Mouse (Mus musculus): ENCODE results near the gene Ccng1. TPM values are rescaled to one million over a fixed set of nuclear protein-coding genes. Genes with fewer than 3 reads are reported as not detected.

Ccng1 gene
- polyA plus RNA-seq, 1 experiment from 2014 or later: 42.3 TPM

Other genes with a start within 250 kb of the Ccng1 start
- 99.4 and 106 TPM in 2 replicates for gene Mat2b, start 60.1 kb downstream of the Ccng1 start, polyA plus RNA-seq (2015; fragmentation: Nextera tagmentation; extraction: Ambion mirVana)
- gene Hmmr, start 21.9 kb downstream of the Ccng1 start, polyA plus RNA-seq (2015; fragmentation: Nextera tagmentation; extraction: Ambion mirVana): 53.2 and 55.1 TPM in 2 replicates
- gene Nudcd2, start 21.6 kb downstream of the Ccng1 start, polyA plus RNA-seq (2015; fragmentation: Nextera tagmentation; extraction: Ambion mirVana): 129 and 137 TPM in 2 replicates

All from lung, embryonic 16.5 days (tissue).